Mouse (Mus musculus) liver, adult 2 months (tissue): ENCODE results near the gene Arx.

Source experiments
- CTCF ChIP-seq: fragments of 200-500 bp; IDR thresholded peaks from 2 replicates; pipeline ENCODE4 v1.5.1; 2011; ENCODE audit warnings: low read depth, low read length, control low read depth
- POLR2A ChIP-seq: fragments of 200-500 bp; IDR thresholded peaks from 2 replicates; pipeline ENCODE4 v1.6.1; 2011; ENCODE audit warnings: low read length, control low read depth; ENCODE audit not compliant: insufficient read depth; ENCODE audit errors: extremely low read depth

DNA sequence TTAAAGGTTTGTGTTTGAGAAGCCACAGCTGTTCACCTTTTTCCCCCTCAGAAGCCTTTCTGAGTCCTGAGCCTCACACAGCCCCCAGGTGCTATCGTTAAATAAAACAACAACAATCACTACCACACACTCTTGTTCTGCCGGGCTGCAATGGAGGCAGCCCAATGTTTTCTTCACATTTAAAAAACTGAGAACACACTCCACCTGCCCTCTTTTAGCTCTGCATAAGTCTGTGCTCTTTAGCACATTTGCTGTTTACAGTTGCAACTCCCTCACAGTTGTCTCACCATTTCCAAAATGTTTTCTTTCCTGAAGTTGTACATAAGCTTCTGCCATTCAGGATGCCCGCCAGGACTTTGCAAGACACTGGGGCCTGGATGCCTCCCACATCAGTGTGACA lies 10.6 kb upstream of the Arx start:
- no peak for TF ChIP-seq CTCF
- TF ChIP-seq POLR2A = no peak
